Mouse (Mus musculus) kidney, adult 2 months (tissue): Measurements from ENCODE around the gene Slc7a1.

ENCODE experiments used
- CTCF ChIP-seq: fragments of 200-500 bp; conservative IDR thresholded peaks from 2 replicates; pipeline ENCODE4 v1.5.1; 2011; ENCODE audit warnings: low read depth, mild to moderate bottlenecking, control low read depth, low read length, moderate library complexity, mixed read lengths; ENCODE audit not compliant: insufficient read depth, insufficient read length
- POLR2A ChIP-seq: fragments of 200-500 bp; IDR thresholded peaks from one replicate; pipeline ENCODE4 v1.6.1; 2011; ENCODE audit warnings: low read depth, low read length, control low read depth

DNA sequence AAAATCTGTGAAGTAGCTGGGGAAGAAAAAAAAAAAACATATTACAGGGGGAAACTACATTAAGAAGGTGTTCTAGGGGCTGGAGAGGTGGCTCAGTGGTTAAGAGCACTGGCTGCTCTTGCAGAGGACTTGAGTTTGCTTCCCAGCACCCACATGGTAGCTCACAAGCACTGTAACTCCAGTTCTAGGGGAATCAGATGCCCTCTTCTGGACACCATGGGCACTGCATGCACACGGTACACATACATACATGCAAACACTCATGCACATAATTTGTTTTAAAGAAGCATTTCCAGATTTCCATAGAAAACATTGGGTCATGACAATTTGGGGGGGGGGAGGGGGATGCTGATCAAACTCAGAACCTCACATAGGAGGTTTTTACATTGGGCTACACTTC lies 18.1 kb upstream of the Slc7a1 start:
- TF ChIP-seq POLR2A, result no peak
- 0 out of 2 replicates have a peak, but pooled peaks have one; percentile 0 for TF ChIP-seq CTCF
